Mouse (Mus musculus): ENCODE results near the gene Nxpe3.

DNA sequence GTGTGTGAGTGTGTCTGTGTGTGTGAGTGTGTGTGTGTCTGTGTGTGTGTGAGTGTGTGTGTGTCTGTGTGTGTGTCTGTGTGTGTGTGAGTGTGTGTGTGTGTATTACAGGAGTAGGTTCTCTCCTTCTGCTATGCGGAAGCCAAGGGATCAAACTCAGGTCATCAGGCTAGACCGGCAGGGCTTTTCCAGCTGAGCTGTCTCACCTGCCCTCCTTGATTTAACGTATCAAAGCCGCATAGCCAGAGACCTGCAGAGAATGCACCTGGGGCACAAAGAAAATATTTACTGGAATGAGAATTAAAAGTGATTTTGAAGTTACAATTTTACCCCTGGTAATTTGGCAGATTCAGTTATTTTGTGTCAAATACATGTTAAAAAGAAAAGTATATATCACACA, 42.6 kb downstream of the Nxpe3 start:
- no peak for TF ChIP-seq CTCF (conservative IDR thresholded peaks at IDR 0.05; ENCODE audit: insufficient read depth, insufficient read length, low read depth, low read length)
- TF ChIP-seq POLR2A (IDR thresholded peaks at IDR 0.05; ENCODE audit: low read depth, low read length): no peak
